Mouse (Mus musculus) myocyte (in vitro differentiated cells): ENCODE results near the gene Kirrel3. TPM values are rescaled to one million over a fixed set of nuclear protein-coding genes. Genes with fewer than 3 reads are reported as not detected.

Source experiments
- H3K27me3 ChIP-seq: one replicate; pipeline ENCODE4 v1.6.1; 2011; ENCODE audit not compliant: control insufficient read depth, insufficient read depth, insufficient read length
- H3K36me3 ChIP-seq: one replicate; pipeline ENCODE4 v1.6.1; 2011; ENCODE audit not compliant: control insufficient read depth, insufficient read depth
- H3K4me2 ChIP-seq: one replicate; pipeline ENCODE4 v1.6.1; 2011; ENCODE audit warnings: low read depth, control low read depth
- H3K4me3 ChIP-seq: one replicate; pipeline ENCODE4 v1.5.1; 2011; ENCODE audit warnings: mild to moderate bottlenecking, control low read depth, moderate library complexity
- H3K79me2 ChIP-seq: one replicate; pipeline ENCODE4 v1.6.1; 2011; ENCODE audit not compliant: control insufficient read depth, insufficient read depth
- H3ac ChIP-seq: one replicate; pipeline ENCODE4 v1.6.1; 2011; ENCODE audit not compliant: control insufficient read depth, insufficient read length
- CEBPB ChIP-seq: IDR thresholded peaks from 2 replicates; pipeline ENCODE4 v1.6.1; 2011; ENCODE audit warnings: mild to moderate bottlenecking, moderate library complexity; ENCODE audit not compliant: poor library complexity, insufficient read depth, severe bottlenecking
- E2F4 ChIP-seq: IDR thresholded peaks from one replicate; pipeline ENCODE4 v1.6.1; 2011; ENCODE audit warnings: mild to moderate bottlenecking, control low read depth, moderate library complexity; ENCODE audit not compliant: insufficient read depth
- MAX ChIP-seq: IDR thresholded peaks from one replicate; pipeline ENCODE4 v1.6.1; 2011; ENCODE audit warnings: low read depth, mild to moderate bottlenecking, control low read depth
- MYOD1 ChIP-seq, 3 experiments: IDR thresholded peaks; one replicate each; pipeline ENCODE4 v1.6.1; 2011; ENCODE audit warnings: control low read depth in 2 of 3, low read depth in 2 of 3, mild to moderate bottlenecking in 2 of 3, moderate library complexity in 1 of 3; ENCODE audit not compliant: insufficient read length in 2 of 3, control insufficient read depth in 1 of 3
- MYOG ChIP-seq, 3 experiments: IDR thresholded peaks; one replicate each; pipeline ENCODE4 v1.6.1; 2011; ENCODE audit warnings: control low read depth in 2 of 3, low read depth in 2 of 3, mild to moderate bottlenecking in 2 of 3; ENCODE audit not compliant: insufficient read length in 2 of 3, control insufficient read depth in 1 of 3, insufficient read depth in 1 of 3
- POLR2A ChIP-seq: IDR thresholded peaks from one replicate; pipeline ENCODE4 v1.6.1; 2011; ENCODE audit warnings: low read depth, mild to moderate bottlenecking, control low read depth, moderate library complexity; ENCODE audit not compliant: insufficient read length
- POLR2AphosphoS2 ChIP-seq: IDR thresholded peaks from one replicate; pipeline ENCODE4 v1.6.1; 2011; ENCODE audit warnings: low read depth, control low read depth; ENCODE audit not compliant: insufficient read length
- REST ChIP-seq: IDR thresholded peaks from one replicate; pipeline ENCODE4 v1.6.1; 2011; ENCODE audit warnings: mild to moderate bottlenecking, control low read depth, moderate library complexity; ENCODE audit not compliant: insufficient read depth, insufficient read length
- SRF ChIP-seq: IDR thresholded peaks from one replicate; pipeline ENCODE4 v1.6.1; 2011; ENCODE audit warnings: low read depth; ENCODE audit not compliant: control insufficient read depth, insufficient read length
- TCF12 ChIP-seq: IDR thresholded peaks from one replicate; pipeline ENCODE4 v1.6.1; 2011; ENCODE audit warnings: mild to moderate bottlenecking, control low read depth; ENCODE audit not compliant: poor library complexity, insufficient read depth, severe bottlenecking
- TCF3 ChIP-seq: IDR thresholded peaks from one replicate; pipeline ENCODE4 v1.6.1; 2011; ENCODE audit warnings: low read depth, control low read depth; ENCODE audit not compliant: insufficient read length
- USF1 ChIP-seq: IDR thresholded peaks from one replicate; pipeline ENCODE4 v1.6.1; 2011; ENCODE audit warnings: low read depth, mild to moderate bottlenecking, control low read depth, moderate library complexity
- polyA plus RNA-seq: library from polyadenylated mRNA; unstranded; fragments of >200 nt; fragmentation: generic; extraction: Trizol; gene quantifications from one replicate; pipeline ENCODE4 v1.2.1, GENCODE M21; 2012; ENCODE audit warnings: missing spikeins

Gene Kirrel3
- polyA plus RNA-seq, result 2.8 TPM

- TF ChIP-seq MAX (no peak), TCF3 (no peak), SRF (no peak), TCF12 (no peak), E2F4 (no peak), POLR2AphosphoS2 (no peak), USF1 (no peak), MYOG (IDR thresholded peaks at IDR 0.05; ENCODE audit: control insufficient read depth in 1 of 3, insufficient read depth in 1 of 3, insufficient read length in 2 of 3, low read depth in 2 of 3) (no peak), CEBPB (no peak), REST (no peak), POLR2A (no peak), MYOD1 (IDR thresholded peaks at IDR 0.05; ENCODE audit: control insufficient read depth in 1 of 3, insufficient read length in 2 of 3, low read depth in 2 of 3) (no peak)
- H3K4me3 ChIP-seq, result no peak within 1 kb of the TSS
Measured at GRCm38 (mm10) chr9:34485759-34486431, at the start of gene Kirrel3. Gene Kirrel3, plus strand, starts transcription at chr9:34485894.

GRCm38 (mm10) chr9:34440721-34441120 lies 45.0 kb upstream of the Kirrel3 start:
- no peaks in the 10 kb centered on the region for H3K36me3 ChIP-seq
- H3K79me2 ChIP-seq, result no peaks in the 10 kb centered on the region
- TF ChIP-seq E2F4 (no peak), MYOG (IDR thresholded peaks at IDR 0.05; ENCODE audit: control insufficient read depth in 1 of 3, insufficient read depth in 1 of 3, insufficient read length in 2 of 3, low read depth in 2 of 3) (no peak), TCF12 (no peak), POLR2AphosphoS2 (no peak), MAX (no peak), CEBPB (no peak), REST (no peak), POLR2A (no peak), TCF3 (no peak)
- no peak overlapping the region for H3ac ChIP-seq
- no peak overlapping the region for H3K4me2 ChIP-seq
- no peak overlapping the region for H3K4me3 ChIP-seq
- H3K27me3 ChIP-seq, result no peaks in the 10 kb centered on the region

More at GRCm38 (mm10) chr9:34485759-34486431, at the start of gene Kirrel3:
- Histone ChIP-seq H3K36me3 (no peaks in the 10 kb centered on the region), H3K27me3 (no peaks in the 10 kb centered on the region), H3ac (no peak within 1 kb of the TSS), H3K4me2 (peak within 1 kb of the TSS; percentile 27), H3K79me2 (no peaks in the 10 kb centered on the region)

- Histone ChIP-seq H3K27me3 (no peaks in the 10 kb centered on the region), H3K4me2 (no peak overlapping the region), H3K79me2 (no peaks in the 10 kb centered on the region), H3K4me3 (no peak overlapping the region), H3ac (no peak overlapping the region), H3K36me3 (no peaks in the 10 kb centered on the region)
- no peak for TF ChIP-seq MAX
- TF ChIP-seq REST, result no peak
- no peak for TF ChIP-seq POLR2A
Measured at GRCm38 (mm10) chr9:34443950-34444349, 41.7 kb upstream of the Kirrel3 start.

GRCm38 (mm10) chr9:34446497-34447350 lies 39.0 kb upstream of the Kirrel3 start:
- Histone ChIP-seq H3K79me2 (no peaks in the 10 kb centered on the region), H3K4me2 (no peak overlapping the region), H3K4me3 (no peak overlapping the region), H3ac (no peak overlapping the region), H3K36me3 (no peaks in the 10 kb centered on the region), H3K27me3 (no peaks in the 10 kb centered on the region)
- TF ChIP-seq CEBPB (no peak), TCF3 (no peak), MYOG (IDR thresholded peaks at IDR 0.05; ENCODE audit: control insufficient read depth in 1 of 3, insufficient read depth in 1 of 3, insufficient read length in 2 of 3, low read depth in 2 of 3) (no peak), TCF12 (no peak), POLR2AphosphoS2 (no peak), MAX (no peak), SRF (no peak), REST (no peak), MYOD1 (IDR thresholded peaks at IDR 0.05; ENCODE audit: control insufficient read depth in 1 of 3, insufficient read length in 2 of 3, low read depth in 2 of 3) (no peak), E2F4 (no peak)

- no peak overlapping the region for H3ac ChIP-seq
- TF ChIP-seq E2F4, result no peak
- no peak for TF ChIP-seq CEBPB
- no peak for TF ChIP-seq TCF12
- TF ChIP-seq POLR2A, result no peak
- TF ChIP-seq USF1, result no peak
- TF ChIP-seq REST, result no peak
- no peak for TF ChIP-seq MAX
- no peak for TF ChIP-seq MYOG (IDR thresholded peaks at IDR 0.05; ENCODE audit: control insufficient read depth in 1 of 3, insufficient read depth in 1 of 3, insufficient read length in 2 of 3, low read depth in 2 of 3)
- no peak for TF ChIP-seq MYOD1 (IDR thresholded peaks at IDR 0.05; ENCODE audit: control insufficient read depth in 1 of 3, insufficient read length in 2 of 3, low read depth in 2 of 3)
- no peak for TF ChIP-seq SRF
- no peak for TF ChIP-seq TCF3
- no peak for TF ChIP-seq POLR2AphosphoS2
- no peaks in the 10 kb centered on the region for H3K27me3 ChIP-seq
- H3K4me2 ChIP-seq, result no peak overlapping the region
- no peaks in the 10 kb centered on the region for H3K36me3 ChIP-seq
- no peak overlapping the region for H3K4me3 ChIP-seq
- no peaks in the 10 kb centered on the region for H3K79me2 ChIP-seq
Measured at GRCm38 (mm10) chr9:34447736-34448135, 38.0 kb upstream of the Kirrel3 start.
